Mouse (Mus musculus) neural tube, embryonic 12.5 days (tissue): ENCODE measurements around the gene Slc7a6os. TPM values are rescaled to one million over a fixed set of nuclear protein-coding genes. Genes with fewer than 3 reads are reported as not detected.

Source experiments
- polyA plus RNA-seq: library from polyadenylated mRNA; unstranded; fragments of >200 nt; fragmentation: Nextera tagmentation; extraction: Ambion mirVana; gene quantifications from 2 replicates; pipeline ENCODE4 v1.2.1, GENCODE M21; 2016

The Slc7a6os gene
- polyA plus RNA-seq, 1 experiment from 2014 or later = 44.1 TPM

Other genes with a start within 250 kb of the Slc7a6os start
- 11.8 and 13.9 TPM in 2 replicates for gene Slc12a4, start 244.8 kb downstream of the Slc7a6os start, polyA plus RNA-seq
- gene Dpep3, start 231.5 kb downstream of the Slc7a6os start, polyA plus RNA-seq = not detected in 2 replicates
- gene Dus2, start 219.6 kb downstream of the Slc7a6os start, polyA plus RNA-seq = 17.9 and 19.6 TPM in 2 replicates
- not detected in 2 replicates for gene Dpep2nb, start 205.0 kb downstream of the Slc7a6os start, polyA plus RNA-seq
- 19.7 and 20.9 TPM in 2 replicates for gene Ddx28, start 199.1 kb downstream of the Slc7a6os start, polyA plus RNA-seq
- gene Nfatc3, start 152.1 kb downstream of the Slc7a6os start, polyA plus RNA-seq = 4.4 and 5.6 TPM in 2 replicates
- gene Esrp2, start 74.0 kb downstream of the Slc7a6os start, polyA plus RNA-seq = 1.1 and 1.6 TPM in 2 replicates
- 17.6 and 18.4 TPM in 2 replicates for gene Pla2g15, start 60.5 kb downstream of the Slc7a6os start, polyA plus RNA-seq
- 71.2 and 73.9 TPM in 2 replicates for gene Slc7a6, start 42.1 kb downstream of the Slc7a6os start, polyA plus RNA-seq
- 59.1 and 60.4 TPM in 2 replicates for gene Prmt7, start within 50 bp of the Slc7a6os start, polyA plus RNA-seq
- 31.8 and 34.2 TPM in 2 replicates for gene Smpd3, start 127.1 kb upstream of the Slc7a6os start, polyA plus RNA-seq
- gene Zfp90, start 204.4 kb upstream of the Slc7a6os start, polyA plus RNA-seq = 32.3 and 32.7 TPM in 2 replicates